Mouse (Mus musculus) layer of hippocampus, adult 9-11 months (tissue): ENCODE measurements at regions not wholly inside any gene's neighbourhood (a gene's known extent, or its start where the extent isn't known, plus 50 kb on each side); places are given as distances from the start of the nearest gene placed in this dataset.

ENCODE experiments used
- DNase-seq: peaks from one replicate; pipeline ENCODE4 v3.0.0; 2022

DNA sequence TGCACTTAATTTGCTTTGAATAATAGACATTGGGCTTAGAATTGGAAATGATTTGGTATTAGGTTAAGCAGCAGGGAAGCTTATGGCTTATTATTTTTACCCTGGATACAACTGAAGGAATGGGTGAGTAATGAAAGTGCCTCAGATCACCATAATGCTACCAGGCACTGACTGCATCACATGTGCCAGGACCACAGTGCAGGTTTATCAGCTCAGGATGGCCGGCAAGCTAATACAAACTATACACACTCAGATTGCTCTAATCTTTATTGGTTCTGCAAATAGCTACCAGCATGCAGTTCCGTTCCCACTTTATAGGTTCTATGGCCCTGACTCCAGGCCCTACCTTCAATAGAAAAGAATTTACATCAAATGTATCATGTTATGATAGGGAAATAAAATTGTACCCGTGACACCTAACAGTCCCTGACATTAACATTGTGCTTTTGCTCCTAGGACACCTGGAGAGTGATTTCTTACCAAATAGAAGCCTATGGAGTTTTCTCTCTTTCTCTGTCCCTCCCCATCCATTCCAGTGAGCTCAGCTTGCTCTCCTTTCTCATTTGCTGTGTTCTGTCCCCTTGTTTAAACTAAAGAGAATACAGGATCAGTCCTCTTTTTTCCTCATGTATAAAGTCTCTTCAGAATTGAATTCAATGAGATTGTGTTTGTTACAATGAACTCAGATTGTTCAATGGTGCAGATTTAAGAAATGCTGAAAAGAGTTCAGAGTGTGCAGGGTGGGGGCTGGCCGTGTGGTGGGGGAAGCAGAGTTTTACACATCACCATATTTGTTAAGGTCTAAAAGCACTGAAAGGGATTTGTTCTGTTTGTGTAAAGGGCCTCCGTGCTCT is 121.3 kb upstream of the BC052040 start:
- no peak for DNase-seq

DNA sequence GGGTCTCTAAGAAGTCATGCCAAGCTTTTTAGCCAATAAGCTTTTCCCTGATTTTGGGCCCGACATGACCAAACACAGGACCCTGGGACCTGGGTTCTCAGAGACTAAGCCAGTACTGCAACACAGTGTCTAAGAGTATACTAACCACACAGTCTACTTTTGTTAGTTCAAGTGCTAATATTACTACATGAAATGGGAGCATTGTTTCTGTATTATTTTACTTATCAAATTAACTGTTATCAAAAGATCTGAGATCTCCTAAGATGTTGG is 120.7 kb upstream of the BC052040 start:
- DNase-seq = no peak

DNA sequence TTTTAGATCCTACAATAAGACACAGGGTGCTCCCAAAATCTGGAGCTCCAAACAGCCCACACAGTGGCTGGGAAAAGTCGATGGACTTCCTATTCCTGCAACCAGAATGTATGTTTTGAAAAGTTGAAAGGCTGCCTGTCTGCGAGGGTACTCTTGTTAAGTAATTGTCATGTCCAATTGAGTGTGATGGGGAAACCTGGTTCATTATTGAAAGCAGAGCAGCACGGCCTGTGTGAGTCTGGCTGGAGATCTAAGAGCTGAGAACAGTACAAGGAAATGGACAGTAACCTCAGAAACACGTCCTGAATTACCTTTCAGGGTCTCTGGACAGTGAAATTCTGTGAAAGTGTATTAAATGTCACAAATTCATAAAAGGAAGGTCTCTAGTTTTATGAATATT is 115.3 kb upstream of the BC052040 start:
- no peak for DNase-seq

DNA sequence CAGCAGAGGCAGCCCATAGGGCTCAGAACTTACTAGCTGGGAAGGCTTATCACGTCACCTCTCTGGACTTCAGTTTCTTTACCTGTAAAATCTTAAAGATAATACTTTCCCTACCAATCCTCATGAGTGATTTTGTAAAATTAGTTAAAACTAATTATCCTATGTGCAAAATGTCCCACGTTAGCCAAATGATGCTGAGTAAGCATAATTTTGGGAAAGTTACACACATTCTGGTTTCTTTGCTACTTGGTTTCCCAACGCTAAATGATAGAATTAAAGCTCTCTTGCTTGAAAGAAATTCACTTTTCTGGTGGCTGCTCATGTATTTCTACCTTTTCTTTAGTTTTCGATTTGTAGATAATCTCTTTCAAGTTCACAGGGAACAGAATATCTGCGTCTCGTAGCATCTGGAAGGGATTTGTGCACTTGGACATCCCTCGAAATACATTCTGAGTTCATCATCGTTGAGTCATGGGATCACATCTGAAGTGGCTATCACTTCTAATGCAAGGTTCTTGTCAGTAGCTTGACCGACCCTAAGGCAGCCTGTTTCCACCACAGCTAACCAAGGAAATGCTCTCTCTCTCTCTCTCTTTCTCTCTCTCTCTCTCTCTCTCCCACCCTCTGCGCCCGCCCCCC is 114.3 kb upstream of the BC052040 start:
- DNase-seq = no peak

DNA sequence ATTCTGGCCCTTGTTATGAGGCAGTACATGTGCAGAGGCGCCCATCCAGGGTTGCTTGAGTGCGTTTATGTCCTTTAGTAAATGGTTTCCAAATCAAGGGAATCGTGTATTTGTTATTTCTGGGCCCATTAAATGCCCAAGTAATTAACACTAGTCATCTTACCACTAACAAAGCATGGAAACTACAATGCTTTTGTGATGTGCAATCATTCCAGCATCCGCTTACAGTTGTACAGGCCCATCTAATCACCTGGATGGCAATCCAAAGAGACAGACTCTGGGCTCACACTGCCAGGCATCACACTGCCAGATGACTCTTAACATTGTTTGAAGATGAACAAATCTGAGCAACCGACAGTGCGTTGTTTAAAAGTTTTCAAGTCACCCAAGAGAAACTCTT is 113.6 kb upstream of the BC052040 start:
- DNase-seq = no peak

DNA sequence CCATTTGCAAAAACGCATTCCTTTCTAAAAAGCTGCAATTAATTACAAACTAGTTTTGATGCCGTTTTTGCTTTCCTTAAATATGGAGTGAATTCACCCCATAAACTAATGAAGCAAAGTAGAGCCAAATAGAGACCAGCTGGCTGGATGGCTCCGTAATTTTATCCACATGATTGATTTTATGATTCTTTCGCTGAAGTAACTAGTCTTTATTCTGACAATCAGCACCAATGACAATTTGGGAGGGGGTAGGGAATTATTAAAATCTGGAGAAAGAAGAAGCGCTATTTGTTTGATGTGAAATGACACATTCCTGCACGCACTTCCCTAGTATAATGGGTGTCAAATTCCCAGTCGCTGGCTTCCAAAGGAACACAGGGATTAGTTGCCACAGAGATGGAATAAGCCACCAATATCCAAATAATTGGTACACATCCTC is 113.0 kb upstream of the BC052040 start:
- DNase-seq = no peak

DNA sequence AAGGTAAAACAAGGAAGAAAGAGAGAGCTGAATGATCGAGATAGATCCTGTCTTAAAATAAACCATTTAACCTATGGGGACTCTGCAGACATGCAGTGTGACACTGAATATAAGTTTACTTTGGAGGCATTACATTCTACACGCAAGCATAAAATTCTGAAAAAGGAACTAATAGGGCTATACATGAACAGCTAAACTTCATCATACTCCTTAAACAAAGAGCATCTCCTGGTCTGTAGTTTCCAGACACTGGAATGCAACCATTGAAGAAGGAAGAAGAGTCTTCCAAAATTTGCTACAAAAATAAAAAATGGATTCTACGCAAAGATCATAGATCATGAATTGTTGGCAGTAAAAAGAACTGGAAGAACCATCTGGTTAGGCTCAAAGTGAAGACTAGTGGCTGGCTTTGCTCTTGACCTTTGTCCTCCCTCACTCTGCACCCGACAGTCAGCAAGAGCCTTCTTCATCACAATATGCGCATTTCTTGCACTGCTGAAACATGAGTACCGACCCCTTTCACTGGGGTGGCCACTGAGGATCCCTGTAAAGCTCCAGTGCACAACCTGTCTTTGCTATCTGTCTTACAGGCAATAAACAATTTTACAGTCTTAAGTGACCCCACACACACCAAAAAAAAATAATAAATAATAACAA is 112.2 kb upstream of the BC052040 start:
- DNase-seq = no peak

DNA sequence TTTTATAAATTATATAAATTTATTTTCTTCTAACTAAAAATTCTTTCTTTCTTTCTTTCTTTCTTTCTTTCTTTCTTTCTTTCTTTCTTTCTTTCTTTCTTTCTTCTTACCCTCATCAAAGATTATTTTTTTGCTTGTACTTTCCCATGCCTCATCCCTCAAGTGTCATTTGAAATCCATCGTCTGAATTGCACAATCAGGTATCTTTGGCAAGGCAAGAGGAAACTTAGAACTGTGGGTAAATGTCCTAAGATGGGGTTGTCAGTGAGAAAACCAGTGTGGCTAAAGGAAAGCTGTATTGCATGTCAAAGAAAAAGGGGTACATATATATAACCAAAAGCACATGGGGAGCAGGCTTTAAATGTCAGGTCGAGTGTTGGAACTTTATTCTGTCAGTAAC is 109.1 kb upstream of the BC052040 start:
- no peak for DNase-seq

DNA sequence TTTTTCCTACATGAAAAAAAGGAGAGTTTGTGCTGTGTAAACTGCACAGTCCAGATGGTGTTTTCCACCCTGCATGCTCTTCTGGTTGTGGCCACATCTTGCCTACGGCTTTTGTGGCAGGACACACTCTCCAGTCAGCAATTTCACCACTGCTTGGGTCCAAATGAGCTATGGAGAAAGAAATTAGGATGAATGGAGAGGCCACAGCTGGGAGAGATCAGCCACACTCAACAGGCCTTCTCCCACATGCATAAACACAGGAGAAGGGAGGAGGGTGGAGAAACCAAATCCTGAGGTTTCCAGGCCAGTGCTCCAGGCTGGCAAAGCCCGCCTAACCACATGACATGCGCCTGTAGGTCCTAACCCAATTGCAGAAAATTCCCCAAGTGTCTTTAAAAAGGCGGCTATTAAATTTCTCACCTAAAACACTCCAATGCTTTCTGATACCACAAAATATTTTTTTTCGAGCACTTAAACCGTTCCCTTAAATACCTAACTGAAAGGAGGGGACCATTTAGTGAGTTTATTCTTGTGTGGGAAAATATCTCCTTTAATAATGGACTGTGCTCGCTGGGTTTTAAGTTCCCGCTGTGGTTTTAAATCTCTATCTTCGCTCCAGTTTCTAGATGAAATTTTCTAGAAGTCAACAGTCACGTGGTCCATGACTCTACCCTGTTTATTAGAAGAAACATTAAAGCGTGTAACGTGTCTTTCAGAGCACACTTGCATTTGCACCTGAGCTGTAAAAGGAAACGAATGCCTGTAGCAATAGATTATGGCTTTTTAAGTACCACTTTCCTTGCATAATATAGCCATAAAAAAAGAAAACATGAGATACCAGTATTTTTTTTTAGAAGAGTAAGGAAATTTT is 97.9 kb upstream of the BC052040 start:
- no peak for DNase-seq

DNA sequence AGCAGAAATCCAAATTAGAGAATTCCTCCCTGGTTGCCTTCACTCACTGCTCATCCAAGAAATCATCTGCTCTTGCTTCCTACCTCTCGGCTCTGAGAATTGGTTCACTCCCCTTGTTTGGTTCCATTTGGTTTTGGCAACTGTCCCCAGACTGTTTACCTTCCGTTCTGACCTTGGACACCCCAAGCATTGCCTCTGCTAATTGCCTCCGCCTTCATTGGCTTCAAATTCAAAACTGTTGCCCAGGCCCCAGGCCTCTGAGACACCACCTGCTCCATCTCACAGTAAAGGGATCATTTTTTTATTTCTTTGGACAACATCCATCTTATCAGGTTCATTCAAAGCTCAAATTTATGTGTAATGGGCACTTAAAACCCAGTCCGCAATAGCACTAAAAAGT is 93.1 kb upstream of the BC052040 start:
- no peak for DNase-seq

DNA sequence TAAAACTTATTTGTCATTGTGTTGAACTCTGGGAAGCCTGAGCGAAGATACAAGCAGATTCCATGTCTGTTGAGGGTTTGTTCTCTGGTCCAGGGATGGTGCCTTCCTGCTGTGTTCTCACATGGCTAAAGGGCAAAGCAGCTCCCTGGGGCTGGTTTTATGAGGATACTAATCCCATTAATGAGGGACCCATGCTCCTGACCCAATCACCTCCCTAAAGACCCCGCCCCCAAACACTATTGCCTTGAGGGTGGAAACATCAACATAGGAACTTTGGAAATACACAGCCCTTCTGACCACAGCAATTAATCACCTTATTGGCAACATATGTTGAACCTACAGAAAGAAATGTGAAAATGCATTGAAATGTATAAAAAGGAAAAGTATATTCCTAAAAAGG is 88.5 kb upstream of the BC052040 start:
- no peak for DNase-seq

DNA sequence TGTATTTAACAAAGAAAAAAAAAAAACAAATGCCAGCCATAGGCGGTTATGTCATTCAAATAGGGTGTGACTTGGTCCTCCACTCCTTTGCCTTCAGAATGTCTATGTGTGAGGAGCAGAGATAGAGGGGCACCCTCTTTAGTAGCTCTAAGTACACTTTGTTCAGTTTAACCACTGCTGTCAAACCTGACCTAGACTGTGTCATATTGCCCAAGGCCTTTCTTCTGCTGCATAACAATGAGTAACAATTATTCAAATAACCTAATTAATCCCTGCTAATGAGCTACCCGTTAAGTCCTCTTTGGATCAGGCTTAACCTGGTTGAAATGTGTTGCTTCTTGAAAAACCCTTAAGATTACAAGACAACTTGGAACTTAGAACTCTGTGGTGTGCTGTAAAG is 81.6 kb upstream of the BC052040 start:
- no peak for DNase-seq

DNA sequence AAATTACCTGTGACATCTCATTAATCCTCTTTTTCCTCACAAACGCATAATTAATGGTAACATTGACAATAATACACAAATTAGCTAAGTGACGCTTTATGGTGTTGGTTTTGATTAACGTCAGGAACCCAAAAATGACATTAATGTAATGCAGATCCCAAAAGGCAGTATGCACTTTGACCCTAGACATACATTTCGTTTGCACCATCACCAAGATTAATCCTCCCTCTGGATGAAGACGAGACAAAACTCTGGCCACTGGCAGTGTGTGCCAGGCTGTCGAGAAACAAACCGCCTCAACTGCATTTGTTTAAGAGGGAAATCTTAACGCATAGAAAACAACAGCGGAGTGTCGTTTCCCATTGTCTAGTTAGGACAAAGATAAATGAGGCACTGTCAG is 72.0 kb upstream of the BC052040 start:
- DNase-seq = no peak

DNA sequence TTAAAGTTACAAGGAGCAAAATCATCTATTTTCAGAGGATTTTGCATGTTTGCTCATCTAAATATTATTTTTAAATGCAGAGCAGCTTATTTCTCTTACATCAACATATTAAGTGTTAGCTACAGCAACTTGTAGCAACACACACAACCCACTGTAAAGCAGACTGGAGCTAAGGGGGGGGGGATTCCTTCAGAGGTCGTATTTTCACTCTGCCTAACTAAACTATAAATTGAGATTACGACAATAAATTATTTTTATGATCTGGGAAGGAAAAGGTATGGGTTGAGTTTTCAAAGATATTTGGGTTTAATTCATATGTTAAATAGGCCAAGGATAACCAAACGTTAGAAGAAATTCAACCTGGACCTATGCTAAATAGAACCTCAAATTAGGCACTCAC is 70.4 kb upstream of the BC052040 start:
- no peak for DNase-seq

DNA sequence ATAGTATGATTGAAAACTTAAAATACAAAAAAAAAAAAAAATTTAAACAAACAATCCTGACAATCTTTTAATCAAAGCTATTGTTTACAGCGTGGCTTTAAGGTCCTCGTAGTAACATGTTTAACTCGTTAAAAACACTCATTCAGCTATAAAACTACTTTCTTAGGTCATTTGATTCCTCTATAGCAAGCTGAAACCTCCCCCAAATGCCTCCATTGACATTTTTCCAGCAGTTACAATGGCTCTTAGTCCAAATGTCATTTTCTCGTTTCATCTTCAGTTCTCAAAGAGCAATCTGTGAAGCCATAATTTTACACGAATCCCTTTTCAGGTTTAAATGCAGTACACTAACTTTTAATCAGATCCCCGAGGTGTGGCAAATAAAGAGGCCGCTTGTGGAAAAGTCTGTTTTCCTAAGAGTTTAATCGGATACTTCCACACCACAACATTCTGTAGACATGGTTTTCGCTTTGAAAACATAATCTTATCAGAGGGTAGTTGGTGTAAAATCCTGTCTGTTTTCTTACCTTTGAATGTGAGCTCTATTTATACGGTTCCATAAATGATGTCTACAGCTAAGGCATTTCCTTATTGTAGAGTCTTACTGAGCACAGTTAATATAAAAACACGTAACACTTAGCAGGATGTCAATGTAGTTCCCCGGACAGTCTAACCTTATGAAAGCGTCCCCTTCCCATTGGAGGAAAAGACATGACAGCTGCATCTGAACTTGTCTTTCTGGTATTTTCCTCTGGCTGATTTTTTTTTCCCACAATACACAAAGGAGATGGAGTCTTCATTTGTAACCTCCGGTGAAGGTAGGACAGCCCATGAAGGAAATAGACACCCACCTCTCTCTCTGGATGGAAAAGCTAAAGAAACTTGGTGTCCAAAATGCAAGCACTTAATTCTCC is 69.6 kb upstream of the BC052040 start:
- DNase-seq = no peak

DNA sequence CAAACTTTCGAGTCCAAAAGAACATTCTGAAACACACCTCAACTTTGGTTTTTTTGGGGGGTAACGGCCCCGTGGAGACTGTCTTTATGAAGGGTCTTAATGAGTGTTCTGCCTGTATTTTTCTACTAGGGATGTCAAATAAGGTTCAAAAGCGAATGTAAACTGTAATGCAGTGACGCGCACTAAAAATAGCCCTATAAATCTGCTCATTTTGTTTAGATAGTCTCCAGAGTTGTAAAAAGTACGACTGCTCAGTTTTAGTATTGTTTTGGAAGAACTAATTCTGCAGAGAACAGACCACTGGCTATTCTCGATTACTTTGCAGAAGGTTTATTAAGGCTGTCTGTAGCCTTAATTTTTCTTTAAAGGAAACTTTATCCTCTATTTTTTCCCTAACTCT is 68.6 kb upstream of the BC052040 start:
- no peak for DNase-seq

DNA sequence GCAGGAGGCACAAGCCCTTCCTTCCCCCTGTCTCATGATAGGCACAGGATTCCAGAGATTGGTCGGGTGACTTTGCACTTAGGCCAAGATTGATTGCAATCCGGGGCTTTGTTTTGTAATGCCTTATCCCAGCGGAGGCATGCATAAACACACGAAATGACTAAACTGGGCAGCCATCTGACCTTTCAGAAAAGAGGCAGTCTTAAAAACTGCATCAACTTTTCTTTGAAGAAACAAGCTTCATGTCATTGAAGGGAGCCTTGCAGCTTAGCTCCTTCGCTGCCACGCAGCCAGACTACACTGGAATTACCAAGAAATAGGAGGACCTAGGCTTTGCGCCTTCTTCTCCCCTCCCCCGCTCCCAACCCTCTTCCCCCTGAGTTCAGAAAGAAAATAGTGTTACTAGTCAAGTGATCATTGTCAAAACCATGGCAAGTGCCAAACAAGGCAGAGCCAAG is 67.7 kb upstream of the BC052040 start:
- peak; percentile 11 for DNase-seq

DNA sequence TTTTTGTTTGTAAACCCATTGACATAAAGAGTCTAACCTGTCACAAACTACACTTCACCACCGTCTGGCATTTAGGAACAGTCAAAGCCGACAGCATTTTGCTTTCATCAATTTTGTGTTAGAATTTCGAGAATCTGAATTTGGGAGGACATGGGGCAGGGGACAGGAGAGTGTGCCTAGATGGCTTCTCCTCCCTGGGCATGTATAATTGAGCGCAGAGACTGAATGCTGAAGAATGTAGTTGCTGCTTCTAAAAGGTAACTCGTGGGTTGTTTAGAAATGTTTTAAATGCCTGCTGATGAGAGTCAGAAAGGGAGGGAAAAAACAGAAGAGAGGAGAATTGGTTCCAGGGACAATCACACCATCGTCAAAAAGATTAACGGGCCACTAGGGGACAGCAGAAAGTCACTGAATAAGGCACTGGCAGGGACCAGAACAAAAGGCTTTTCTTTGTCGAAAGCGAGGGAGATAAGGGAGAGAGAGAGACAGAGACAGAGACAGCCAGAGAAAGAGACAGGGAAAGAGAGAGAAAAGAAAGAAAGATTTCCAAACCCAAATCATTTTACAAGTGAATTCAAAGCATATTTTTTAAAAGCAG is 66.6 kb upstream of the BC052040 start:
- peak; percentile 35 for DNase-seq

DNA sequence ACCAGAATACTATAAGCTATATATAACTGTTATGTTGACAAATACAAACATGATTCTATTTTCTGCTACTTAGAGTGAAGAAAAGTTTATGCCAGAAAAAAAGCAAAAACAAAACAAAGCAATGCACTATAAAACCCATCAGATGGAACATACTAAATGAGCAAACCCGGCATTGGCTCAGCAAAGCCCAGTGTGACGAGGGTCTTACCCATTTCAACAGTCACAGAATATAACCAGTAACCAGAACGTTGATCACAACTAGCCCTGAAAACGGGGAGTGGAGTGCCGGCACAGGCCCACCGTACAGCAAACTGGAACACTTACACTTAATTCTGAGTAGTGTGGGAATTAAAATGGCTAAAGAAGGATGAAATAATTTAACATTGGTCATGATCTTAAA is 66.0 kb upstream of the BC052040 start:
- DNase-seq = no peak

DNA sequence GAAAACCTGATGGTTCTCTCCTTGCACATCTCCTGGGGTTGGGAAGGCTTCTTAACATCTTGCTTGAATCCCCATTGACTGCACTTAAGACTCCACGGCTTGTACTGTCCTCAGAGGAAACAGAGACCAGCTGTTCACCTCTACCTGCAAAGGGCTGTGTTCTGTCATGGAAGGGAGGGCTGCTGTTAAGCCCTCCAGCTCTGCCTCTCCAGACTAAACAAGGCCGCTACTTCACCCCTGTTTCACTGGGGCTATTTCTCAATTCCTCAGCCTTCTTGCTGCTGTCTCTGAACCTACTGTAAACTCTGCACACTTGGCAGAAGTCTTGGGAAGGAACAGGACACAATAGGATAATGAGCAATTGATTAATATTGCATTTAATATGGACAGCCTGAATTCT is 64.7 kb upstream of the BC052040 start:
- no peak for DNase-seq

DNA sequence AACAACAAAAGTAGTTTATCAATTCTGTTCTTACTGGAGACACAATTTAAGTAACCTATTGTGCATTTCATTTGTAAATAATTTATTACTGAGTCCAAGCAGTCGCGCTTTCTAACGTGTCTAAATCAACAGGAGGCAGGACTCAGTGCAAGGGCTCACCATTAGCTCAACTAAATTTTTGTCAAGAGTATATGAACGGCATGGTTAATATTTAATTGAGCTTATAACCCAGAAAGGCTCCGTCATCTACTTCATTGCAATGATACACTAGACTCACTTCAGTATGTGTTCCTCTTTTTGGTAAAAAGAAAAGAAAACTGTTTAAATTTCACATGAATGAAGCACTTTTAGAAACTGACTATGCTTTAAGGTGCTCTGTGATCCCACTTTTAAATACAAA is 61.5 kb upstream of the BC052040 start:
- DNase-seq = no peak
